Mouse (Mus musculus): ENCODE measurements around the gene Fam227a. TPM values are rescaled to one million over a fixed set of nuclear protein-coding genes. Genes with fewer than 3 reads are reported as not detected.

Fam227a gene
- total RNA-seq, 2 experiments from 2014 or later = 1.1 TPM; not detected in 1

- ATAC-seq (replicated peaks; ENCODE audit: low FRiP score, low TSS enrichment, poor library complexity, severe bottlenecking) = no peak
These were observed 28.3 kb downstream of the Fam227a start for GRCm38 (mm10) chr15:79630471-79630870.

GRCm38 (mm10) chr15:79619770-79620414 lies 38.9 kb downstream of the Fam227a start:
- no peak for ATAC-seq (replicated peaks; ENCODE audit: low FRiP score, low TSS enrichment, poor library complexity, severe bottlenecking)

- ATAC-seq (replicated peaks; ENCODE audit: low FRiP score, low TSS enrichment, poor library complexity, severe bottlenecking) = no peak
These were observed 40.3 kb downstream of the Fam227a start for GRCm38 (mm10) chr15:79618456-79618855.

GRCm38 (mm10) chr15:79617135-79617534 lies 41.6 kb downstream of the Fam227a start:
- ATAC-seq (replicated peaks; ENCODE audit: low FRiP score, low TSS enrichment, poor library complexity, severe bottlenecking) = no peak

GRCm38 (mm10) chr15:79616729-79617128 lies 42.0 kb downstream of the Fam227a start:
- ATAC-seq (replicated peaks; ENCODE audit: low FRiP score, low TSS enrichment, poor library complexity, severe bottlenecking) = no peak

- ATAC-seq (replicated peaks; ENCODE audit: low FRiP score, low TSS enrichment, poor library complexity, severe bottlenecking) = no peak
These were observed 43.3 kb downstream of the Fam227a start for GRCm38 (mm10) chr15:79615501-79615900.

- ATAC-seq (replicated peaks; ENCODE audit: low FRiP score, low TSS enrichment, poor library complexity, severe bottlenecking) = no peak
These were observed 49.5 kb downstream of the Fam227a start for GRCm38 (mm10) chr15:79609226-79609625.

GRCm38 (mm10) chr15:79608214-79608613 lies 50.5 kb downstream of the Fam227a start:
- no peak for ATAC-seq (replicated peaks; ENCODE audit: low FRiP score, low TSS enrichment, poor library complexity, severe bottlenecking)

- no peak for ATAC-seq (replicated peaks; ENCODE audit: low FRiP score, low TSS enrichment, poor library complexity, severe bottlenecking)
These were observed 51.0 kb downstream of the Fam227a start for GRCm38 (mm10) chr15:79607757-79608156.

GRCm38 (mm10) chr15:79606161-79606560 lies 52.6 kb downstream of the Fam227a start:
- ATAC-seq (replicated peaks; ENCODE audit: low FRiP score, low TSS enrichment, poor library complexity, severe bottlenecking) = no peak

GRCm38 (mm10) chr15:79604990-79605665 lies 53.6 kb downstream of the Fam227a start, which contains the start of gene Dmc1:
TSS of gene Dmc1 (minus strand) at chr15:79605109.
- peak; percentile 59 for ATAC-seq (replicated peaks; ENCODE audit: low FRiP score, low TSS enrichment, poor library complexity, severe bottlenecking)

- no peak for ATAC-seq (replicated peaks; ENCODE audit: low FRiP score, low TSS enrichment, poor library complexity, severe bottlenecking)
These were observed 58.6 kb downstream of the Fam227a start for GRCm38 (mm10) chr15:79600176-79600575.

- no peak for ATAC-seq (replicated peaks; ENCODE audit: low FRiP score, low TSS enrichment, poor library complexity, severe bottlenecking)
These were observed 60.0 kb downstream of the Fam227a start for GRCm38 (mm10) chr15:79598715-79599114.

GRCm38 (mm10) chr15:79581581-79581980 lies 77.2 kb downstream of the Fam227a start:
- ATAC-seq (replicated peaks; ENCODE audit: low FRiP score, low TSS enrichment, poor library complexity, severe bottlenecking) = no peak

- ATAC-seq (replicated peaks; ENCODE audit: low FRiP score, low TSS enrichment, poor library complexity, severe bottlenecking) = no peak
These were observed 80.9 kb downstream of the Fam227a start for GRCm38 (mm10) chr15:79577671-79578426.

GRCm38 (mm10) chr15:79576947-79577346 lies 81.8 kb downstream of the Fam227a start:
- ATAC-seq (replicated peaks; ENCODE audit: low FRiP score, low TSS enrichment, poor library complexity, severe bottlenecking) = no peak

- ATAC-seq (replicated peaks; ENCODE audit: low FRiP score, low TSS enrichment, poor library complexity, severe bottlenecking) = no peak
These were observed 83.1 kb downstream of the Fam227a start for GRCm38 (mm10) chr15:79575543-79576222.

- ATAC-seq (replicated peaks; ENCODE audit: low FRiP score, low TSS enrichment, poor library complexity, severe bottlenecking) = no peak
These were observed 96.3 kb downstream of the Fam227a start for GRCm38 (mm10) chr15:79562417-79562816.

GRCm38 (mm10) chr15:79559649-79560048 lies 99.1 kb downstream of the Fam227a start:
- ATAC-seq (replicated peaks; ENCODE audit: low FRiP score, low TSS enrichment, poor library complexity, severe bottlenecking) = no peak
